Mouse (Mus musculus) c-Kit-negative CD71-positive TER-119-positive erythroid progenitor cells, embryonic 14.5 days (primary cell): ENCODE measurements around the gene Mctp1.

ENCODE experiments used
- DNase-seq: peaks from one replicate; pipeline ENCODE4 v3.0.0-alpha.2; 2013; ENCODE audit warnings: low read depth, low spot score

Mctp1 gene

GRCm38 (mm10) chr13:76824932-76825694 lies 440.8 kb downstream of the Mctp1 start:
- DNase-seq, result no peak

- DNase-seq, result no peak
Observed at GRCm38 (mm10) chr13:76827738-76828137, 443.4 kb downstream of the Mctp1 start.

DNA sequence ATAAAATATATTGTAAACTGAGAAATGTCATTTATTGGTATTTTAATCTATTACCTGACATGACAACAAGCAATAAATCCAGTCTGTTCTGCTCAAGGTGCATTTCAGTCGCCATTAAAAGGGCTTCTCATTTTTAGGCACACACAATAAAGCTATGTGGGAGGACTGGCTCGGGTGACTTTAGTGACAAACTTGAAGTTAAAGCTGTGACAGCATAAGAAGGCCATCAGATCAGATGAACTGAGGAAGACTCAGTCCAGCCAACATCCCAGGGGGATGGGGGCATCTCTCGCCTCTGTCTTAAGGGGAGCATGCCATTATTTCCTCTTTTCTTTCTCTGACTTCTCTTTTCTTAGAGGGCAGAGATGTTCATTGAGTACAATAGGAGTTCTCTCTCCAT lies 453.7 kb downstream of the Mctp1 start:
- no peak for DNase-seq

DNA sequence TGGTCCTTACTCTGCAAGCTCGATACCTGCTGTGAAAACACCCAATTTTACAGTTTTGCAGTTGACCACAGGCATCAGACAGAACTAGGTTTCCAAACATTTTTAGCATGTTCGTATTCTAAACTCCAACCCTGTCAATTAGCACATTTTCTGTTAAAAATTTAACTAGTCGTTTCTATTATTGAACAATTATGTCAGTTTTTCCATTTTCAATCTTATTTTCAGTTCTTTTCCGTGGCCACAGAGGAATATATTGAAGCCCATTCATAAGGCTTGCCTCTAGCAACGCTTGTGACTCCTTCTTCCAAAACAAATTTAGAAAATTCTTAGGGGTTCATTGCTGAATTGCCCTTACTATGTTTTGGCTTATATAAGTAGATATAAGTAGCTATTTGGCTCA lies 456.4 kb downstream of the Mctp1 start:
- DNase-seq, result no peak

- DNase-seq, result peak; percentile 30
Observed at GRCm38 (mm10) chr13:76844629-76845255, 460.4 kb downstream of the Mctp1 start.

DNA sequence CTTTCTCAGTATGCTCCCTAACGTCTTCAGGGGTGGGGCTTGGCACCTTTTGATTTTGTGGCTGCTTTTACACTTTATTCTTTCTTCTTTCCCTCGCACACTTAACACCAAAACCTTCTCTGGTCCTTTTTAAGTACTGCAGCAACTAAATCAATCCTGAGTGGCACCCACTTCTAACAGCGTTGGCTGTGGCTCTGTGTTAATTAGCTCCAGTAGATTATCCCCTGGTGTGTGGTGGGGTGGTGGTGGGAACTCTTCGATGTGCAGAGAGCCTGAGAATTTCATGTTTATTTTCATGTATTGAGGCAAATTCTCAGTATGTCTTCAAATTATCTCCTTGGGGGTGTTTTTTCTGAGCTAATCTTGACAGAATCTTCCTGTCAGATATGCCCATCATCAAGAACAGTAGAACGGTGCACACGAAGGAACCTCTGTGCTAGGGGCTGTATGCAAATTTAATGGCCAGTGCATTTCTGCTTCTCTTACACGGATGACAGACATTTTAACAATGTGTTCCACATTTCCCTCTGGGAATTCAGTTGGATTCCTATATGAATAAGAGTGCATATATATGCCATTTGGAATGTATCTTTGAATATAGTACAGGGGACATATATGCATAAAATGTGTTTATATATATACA lies 466.2 kb downstream of the Mctp1 start:
- no peak for DNase-seq

DNA sequence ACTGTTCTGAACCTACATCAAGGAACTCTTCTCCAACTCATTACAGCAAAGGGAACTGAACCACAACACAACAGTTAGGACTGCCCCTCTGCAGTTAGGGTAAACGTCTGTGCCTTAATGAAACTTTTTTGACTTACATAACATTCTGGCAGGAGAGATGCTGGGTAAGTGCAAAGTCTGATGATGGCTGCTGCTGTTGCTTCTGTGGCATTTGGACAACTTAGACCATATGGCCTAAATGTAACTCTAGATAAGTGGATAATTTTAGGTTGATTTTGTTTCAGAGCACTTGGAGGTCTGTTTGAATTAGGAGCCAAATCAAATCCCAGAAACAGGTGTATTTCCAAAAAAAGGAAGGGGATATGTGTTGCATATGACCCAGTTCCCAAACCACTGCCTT lies 470.0 kb downstream of the Mctp1 start:
- no peak for DNase-seq

DNA sequence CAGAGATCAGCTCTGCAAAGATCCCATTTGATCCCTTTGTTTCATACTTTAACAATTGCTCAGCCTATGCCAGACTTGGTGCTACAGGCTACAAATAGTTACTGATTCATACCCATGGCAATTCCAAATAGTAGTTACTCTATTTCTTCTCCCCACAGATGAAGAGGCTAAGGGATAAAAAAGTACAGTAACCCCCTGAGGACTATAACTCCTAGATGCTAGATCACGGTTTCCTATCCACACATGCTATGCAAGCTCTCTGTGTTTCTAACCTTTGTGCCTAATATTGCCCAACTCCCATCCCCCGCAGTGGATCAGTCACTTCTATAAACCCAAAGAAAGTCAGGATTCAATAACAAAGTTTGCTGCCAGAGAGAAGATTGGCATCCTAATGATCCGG lies 470.7 kb downstream of the Mctp1 start:
- DNase-seq, result no peak

DNA sequence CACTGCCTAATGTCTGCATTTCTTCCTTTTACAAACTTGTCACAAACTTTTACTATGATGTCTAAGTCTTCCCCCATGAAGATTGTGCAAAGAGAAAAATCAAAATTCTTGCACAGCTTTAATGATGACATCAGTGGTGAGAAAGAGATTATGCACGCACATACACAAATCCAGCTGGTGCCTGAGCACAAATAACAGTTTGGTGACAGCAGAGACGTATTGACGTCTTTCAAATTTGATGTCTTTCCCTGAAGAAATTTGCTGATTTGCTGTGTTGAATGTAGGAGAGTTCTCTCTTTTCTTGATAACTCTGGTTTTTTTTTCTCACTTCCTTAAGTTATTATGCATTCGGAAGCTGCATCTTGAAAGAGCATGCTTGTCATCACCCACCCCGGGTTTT lies 472.7 kb downstream of the Mctp1 start:
- DNase-seq, result no peak

DNA sequence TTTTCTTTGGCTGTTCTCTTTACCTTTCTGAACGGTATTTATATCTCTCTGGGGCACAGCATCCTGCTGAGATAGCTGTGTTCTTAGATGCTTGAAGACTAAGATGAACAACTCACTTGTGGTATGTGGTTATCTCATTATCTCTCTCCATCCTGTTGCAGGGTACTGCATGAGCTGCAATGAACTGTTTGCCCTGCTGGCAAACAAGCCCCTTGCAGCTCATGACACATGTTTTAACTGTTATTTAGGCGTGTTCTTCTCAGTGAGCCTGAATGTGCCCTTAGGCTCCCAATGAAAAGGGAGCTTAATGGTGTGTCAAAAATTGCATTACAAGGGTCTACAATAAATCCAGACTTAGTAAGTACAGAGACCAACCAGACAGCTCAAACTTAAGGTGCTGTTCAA lies 473.7 kb downstream of the Mctp1 start:
- DNase-seq, result no peak

DNA sequence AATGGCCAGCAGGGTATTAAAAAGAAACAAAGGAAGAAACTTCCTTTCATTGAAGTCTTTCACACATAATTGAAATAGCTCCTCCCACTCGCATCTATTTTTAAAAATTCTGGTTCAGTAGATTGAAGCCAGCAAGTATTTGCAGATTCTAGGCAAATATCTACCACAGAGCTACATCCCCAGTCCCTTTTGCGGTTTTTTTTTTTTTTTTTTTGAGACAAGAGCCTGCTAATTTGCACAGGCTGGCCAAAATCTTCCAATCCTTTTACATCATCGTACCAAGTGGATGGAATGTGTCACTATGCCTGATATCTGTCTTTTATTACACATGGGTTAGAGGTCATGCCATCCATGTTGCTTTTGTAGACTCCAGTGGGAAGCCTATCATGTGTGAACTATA lies 486.0 kb downstream of the Mctp1 start:
- DNase-seq, result no peak

DNA sequence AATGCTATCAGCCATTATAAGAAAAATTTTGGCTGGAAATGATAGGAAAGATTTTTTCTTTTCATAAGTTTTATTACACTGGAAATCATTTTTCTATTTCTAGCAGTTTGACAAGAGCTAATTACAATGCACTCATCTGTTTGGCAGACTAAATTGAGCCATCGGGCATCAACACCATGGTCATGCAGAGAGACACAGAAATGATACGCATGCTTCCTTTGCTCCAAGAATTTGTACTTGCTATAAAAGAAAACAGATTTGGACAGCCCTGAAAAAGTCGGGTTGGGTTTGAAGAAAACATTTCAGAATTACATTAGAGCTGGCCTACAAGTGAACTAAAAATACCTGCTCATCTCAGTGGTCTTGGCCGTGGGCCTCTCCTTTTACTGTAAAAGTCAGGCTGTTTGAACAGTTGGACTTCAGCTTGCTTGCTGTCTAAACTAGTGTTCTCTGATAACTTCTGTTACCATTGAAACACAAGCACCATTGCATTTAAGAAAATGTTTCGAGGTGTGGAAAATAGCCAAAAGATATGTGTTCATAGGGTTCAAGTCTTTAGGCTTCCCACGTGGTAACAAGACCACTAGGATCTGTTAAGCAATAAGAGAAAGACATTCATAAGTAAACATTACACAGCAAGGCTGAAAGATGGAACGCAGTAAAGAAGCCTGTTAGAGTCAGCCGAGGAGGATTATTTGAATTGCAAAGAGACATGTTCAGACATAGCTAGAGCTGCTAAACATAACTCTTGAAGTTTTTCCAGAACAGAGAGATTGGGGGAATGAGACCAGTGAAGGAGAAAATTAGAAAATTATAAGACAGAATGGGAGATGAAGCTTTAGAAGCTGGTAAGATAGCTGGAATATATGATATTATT lies 493.8 kb downstream of the Mctp1 start:
- DNase-seq, result no peak

- no peak for DNase-seq
Observed at GRCm38 (mm10) chr13:76879008-76879407, 494.7 kb downstream of the Mctp1 start.

- DNase-seq, result no peak
Observed at GRCm38 (mm10) chr13:76884517-76885092, 500.3 kb downstream of the Mctp1 start.

GRCm38 (mm10) chr13:76892987-76893386 lies 508.7 kb downstream of the Mctp1 start:
- DNase-seq, result no peak

DNA sequence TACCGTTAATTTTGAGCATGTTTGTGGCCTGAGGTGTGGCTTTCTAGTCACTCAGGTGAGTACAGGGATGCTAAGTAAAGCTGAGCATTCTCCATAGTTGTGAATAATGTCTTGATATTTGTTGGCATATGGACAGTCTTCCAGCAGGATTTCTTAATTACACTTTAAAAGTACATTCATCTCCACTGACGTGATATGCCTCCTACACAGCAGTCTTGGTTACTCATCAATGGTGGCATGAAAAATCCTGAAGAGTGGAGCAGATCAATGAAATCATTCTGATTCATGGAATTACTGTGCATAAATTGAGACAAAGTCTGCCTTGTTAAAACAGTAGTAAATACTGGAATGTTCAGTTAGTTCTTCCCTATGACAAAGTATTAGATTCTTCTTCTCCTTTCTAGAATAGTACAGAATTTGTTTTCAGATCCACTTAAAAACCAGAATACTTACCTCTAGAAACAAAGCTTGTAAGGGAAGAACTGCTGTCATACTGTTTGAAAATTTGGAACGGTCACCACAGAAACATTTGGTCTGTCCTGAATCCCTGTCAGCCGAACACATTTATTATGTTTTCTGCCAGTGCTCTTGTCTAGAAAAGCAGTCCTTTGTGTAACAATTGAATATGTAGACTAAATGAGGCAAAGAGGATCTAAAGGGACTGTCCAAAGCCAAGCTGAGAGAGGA lies 511.6 kb downstream of the Mctp1 start:
- DNase-seq, result no peak

- DNase-seq, result no peak
Observed at GRCm38 (mm10) chr13:76896457-76896790, 512.1 kb downstream of the Mctp1 start.

GRCm38 (mm10) chr13:76918321-76918720 lies 534.0 kb downstream of the Mctp1 start:
- DNase-seq, result no peak

DNA sequence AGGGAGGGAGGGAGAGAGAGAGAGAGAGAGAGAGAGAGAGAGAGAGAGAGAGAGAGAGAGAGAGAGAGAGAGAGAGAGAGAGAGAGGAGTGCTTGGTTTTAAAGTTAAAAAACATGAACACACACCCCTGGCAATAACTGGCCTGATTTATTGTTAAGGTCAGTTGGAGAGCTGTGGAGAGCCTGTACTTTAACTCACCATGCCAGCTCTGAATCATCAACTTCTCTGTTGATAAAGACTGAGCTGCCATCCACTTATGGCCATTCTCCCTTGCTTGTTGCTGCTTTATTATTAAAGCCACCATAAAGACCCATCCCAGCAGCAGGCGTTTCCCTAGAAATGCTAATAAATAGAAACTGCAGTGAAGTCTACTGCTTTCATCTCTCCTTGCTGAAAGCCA lies 542.5 kb downstream of the Mctp1 start:
- DNase-seq, result no peak

- no peak for DNase-seq
Observed at GRCm38 (mm10) chr13:76927875-76928440, 543.6 kb downstream of the Mctp1 start.

DNA sequence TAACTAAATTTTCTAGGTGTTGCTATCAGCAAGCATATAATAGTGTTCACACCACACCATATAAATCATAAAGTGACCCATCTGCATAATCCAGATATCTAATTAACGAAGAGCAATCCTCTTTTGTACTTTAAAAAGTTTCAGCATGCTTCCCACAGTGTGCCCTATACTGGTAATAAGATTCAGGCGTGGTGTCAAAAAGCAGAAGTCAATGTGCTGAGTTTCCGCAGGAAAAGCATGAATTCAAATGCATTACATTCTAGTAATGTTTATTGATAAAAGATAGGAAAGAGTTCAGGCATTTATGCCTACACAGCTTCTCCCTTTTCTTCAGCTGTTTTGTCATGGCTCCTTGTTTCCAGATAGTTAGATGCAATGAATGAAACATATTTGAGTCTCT lies 544.8 kb downstream of the Mctp1 start:
- DNase-seq, result no peak
